Mouse (Mus musculus): Measurements from ENCODE around the gene Srrm3.
A peak's percentile ranks its signal among the peaks of the same experiment; 100 is the strongest.

- TF ChIP-seq EP300 (IDR thresholded peaks at IDR 0.05; ENCODE audit: low read depth), result peak; percentile 48; the same call in 1 of the 2 replicates
- TF ChIP-seq CTCF (IDR thresholded peaks at IDR 0.05; ENCODE audit: low read depth), result no peak
These were observed 100.6 kb downstream of the Srrm3 start for GRCm38 (mm10) chr5:135907256-135907655.

All from liver, postnatal 0 days (tissue).